Mouse (Mus musculus): Measurements from ENCODE around the gene 1700014D04Rik. TPM values are rescaled to one million over a fixed set of nuclear protein-coding genes. Genes with fewer than 3 reads are reported as not detected.
"Not testable (repeated sequence)": the region's sequence is repeated elsewhere in the genome, so short reads cannot be mapped to it uniquely, and the experiment has no call there.

1700014D04Rik gene
- polyA plus RNA-seq, 1 experiment from 2014 or later: not detected

DNA sequence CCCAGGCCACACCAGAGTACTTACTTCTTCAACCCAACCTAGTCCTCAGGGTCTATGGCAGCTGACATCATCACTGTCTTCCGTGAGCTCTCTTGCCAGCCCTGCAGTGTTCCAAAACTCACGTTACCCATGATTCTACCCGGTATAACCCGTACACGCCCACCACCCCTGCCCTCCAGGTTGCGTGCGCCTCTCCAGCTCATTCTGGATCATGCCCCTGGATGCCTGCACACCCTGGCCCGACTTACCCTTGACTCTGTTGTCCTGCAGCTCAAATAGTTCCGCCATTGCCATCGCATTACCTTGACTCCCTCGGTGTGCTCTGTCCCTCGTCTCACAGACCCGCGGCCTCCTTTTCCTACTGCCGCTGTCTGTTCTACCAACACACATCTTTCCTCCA, 36.3 kb downstream of the 1700014D04Rik start, which contains the start of gene Spata31d1a:
TSS of gene Spata31d1a (minus strand) at position 101 of the 400 bp plus-strand sequence.
- Histone ChIP-seq H3K9me3 (ENCODE audit: control insufficient read depth, low read length) (no peaks in the 10 kb centered on the region), H3K4me1 (ENCODE audit: control insufficient read depth, insufficient read depth, low read length) (no peaks in the 10 kb centered on the region), H3K27me3 (ENCODE audit: control insufficient read depth, insufficient read depth, low read length) (no peaks in the 10 kb centered on the region), H3K36me3 (ENCODE audit: control insufficient read depth, insufficient read depth, low read length) (no peaks in the 10 kb centered on the region), H3K27ac (replicated peaks; ENCODE audit: low read depth, low read length) (no peak within 1 kb of the TSS), H3K4me2 (ENCODE audit: low read depth, severe bottlenecking) (no peak within 1 kb of the TSS), H3K4me3 (ENCODE audit: low read depth, low read length) (no peak within 1 kb of the TSS), H3K9ac (ENCODE audit: low read length) (no peak within 1 kb of the TSS)
- DNase-seq (ENCODE audit: low spot score): no peak
- ATAC-seq (ENCODE audit: insufficient number of reproducible peaks, low FRiP score, low TSS enrichment, low read depth): no peak
- 86% methylated on average over 15 of the region's 15 CpGs for WGBS

DNA sequence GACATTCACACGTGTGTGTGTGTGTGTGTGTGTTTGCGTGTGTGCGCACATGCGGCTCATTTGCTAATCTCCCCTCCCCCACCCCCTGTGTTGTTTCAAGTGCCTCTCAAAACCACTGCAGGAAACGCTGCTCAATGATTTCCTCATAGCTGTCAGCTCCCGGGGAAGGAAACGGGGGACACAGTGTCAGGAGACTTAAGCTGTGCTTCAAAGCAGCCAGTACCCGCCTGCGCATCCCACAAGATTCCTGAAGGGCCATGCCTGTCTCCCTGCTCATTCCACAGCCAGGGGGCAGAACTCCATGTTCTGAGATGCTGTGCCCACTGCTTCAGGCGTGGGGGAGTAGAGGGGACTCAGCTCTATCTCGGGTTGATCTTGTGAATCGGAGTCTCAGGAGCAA, 42.0 kb downstream of the 1700014D04Rik start:
- Histone ChIP-seq H3K4me3 (ENCODE audit: low read depth, low read length) (no peak overlapping the region), H3K9me3 (ENCODE audit: control insufficient read depth, low read length) (no peaks in the 10 kb centered on the region), H3K4me2 (ENCODE audit: low read depth, severe bottlenecking) (no peak overlapping the region), H3K27me3 (ENCODE audit: control insufficient read depth, insufficient read depth, low read length) (no peaks in the 10 kb centered on the region), H3K9ac (ENCODE audit: low read length) (no peak overlapping the region), H3K36me3 (ENCODE audit: control insufficient read depth, insufficient read depth, low read length) (no peaks in the 10 kb centered on the region), H3K27ac (replicated peaks; ENCODE audit: low read depth, low read length) (no peak overlapping the region), H3K4me1 (ENCODE audit: control insufficient read depth, insufficient read depth, low read length) (no peaks in the 10 kb centered on the region)
- DNase-seq (ENCODE audit: low spot score) (no peak), ATAC-seq (ENCODE audit: insufficient number of reproducible peaks, low FRiP score, low TSS enrichment, low read depth) (no peak)
- 66% methylated on average over 12 of the region's 12 CpGs for whole genome bisulfite sequencing

DNA sequence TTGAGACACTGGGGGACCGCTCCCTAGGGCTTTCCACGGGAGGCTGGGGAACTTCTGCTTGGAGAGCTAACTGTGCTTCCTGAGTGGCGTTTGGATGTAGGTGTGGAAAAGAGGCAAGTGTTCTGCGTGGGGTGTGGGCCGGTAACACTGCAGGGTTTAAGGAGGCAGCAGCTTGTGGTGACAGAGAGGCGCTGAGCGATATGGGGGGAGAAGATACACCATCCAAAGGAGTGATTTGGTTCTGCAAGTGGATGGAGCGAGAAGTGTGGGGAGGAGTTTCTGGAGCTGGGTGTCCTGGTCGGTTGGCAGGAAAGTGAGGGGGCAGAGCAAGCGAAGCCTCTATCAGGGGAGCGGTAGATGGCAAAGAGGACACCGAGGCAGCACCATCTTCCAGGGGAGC, 43.0 kb downstream of the 1700014D04Rik start:
- ATAC-seq (ENCODE audit: insufficient number of reproducible peaks, low FRiP score, low TSS enrichment, low read depth): no peak
- no peak for DNase-seq (ENCODE audit: low spot score)
- no peak overlapping the region for H3K27ac ChIP-seq (replicated peaks; ENCODE audit: low read depth, low read length)
- no peak overlapping the region for H3K9ac ChIP-seq (ENCODE audit: low read length)
- no peaks in the 10 kb centered on the region for H3K4me1 ChIP-seq (ENCODE audit: control insufficient read depth, insufficient read depth, low read length)
- no peak overlapping the region for H3K4me3 ChIP-seq (ENCODE audit: low read depth, low read length)
- 88% methylated on average over 12 of the region's 12 CpGs for whole genome bisulfite sequencing
- no peaks in the 10 kb centered on the region for H3K9me3 ChIP-seq (ENCODE audit: control insufficient read depth, low read length)
- H3K4me2 ChIP-seq (ENCODE audit: low read depth, severe bottlenecking): no peak overlapping the region
- no peaks in the 10 kb centered on the region for H3K27me3 ChIP-seq (ENCODE audit: control insufficient read depth, insufficient read depth, low read length)
- H3K36me3 ChIP-seq (ENCODE audit: control insufficient read depth, insufficient read depth, low read length): no peaks in the 10 kb centered on the region

DNA sequence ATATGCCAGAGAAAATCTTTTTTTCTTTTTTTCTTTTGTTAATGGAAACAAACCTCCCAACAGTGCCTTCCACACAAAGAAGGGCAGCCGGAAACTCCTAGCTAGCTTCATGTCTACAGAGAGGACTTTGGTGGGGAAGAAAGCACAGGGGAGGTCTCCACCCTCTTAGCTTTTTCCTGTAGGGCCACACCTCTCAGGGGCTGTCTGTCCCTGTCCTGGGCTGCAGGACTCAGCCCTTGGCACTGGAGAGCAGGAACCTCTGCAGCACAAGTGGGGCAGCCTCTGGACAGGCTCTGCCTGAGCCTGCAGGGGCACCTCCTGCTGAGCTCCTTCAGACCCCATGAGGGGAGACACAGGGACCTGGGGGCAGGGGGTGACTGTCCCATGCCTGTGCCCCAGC, 46.4 kb downstream of the 1700014D04Rik start:
- H3K4me3 ChIP-seq (ENCODE audit: low read depth, low read length); H3K36me3 ChIP-seq (ENCODE audit: control insufficient read depth, insufficient read depth, low read length); H3K9me3 ChIP-seq (ENCODE audit: control insufficient read depth, low read length); H3K27ac ChIP-seq (replicated peaks; ENCODE audit: low read depth, low read length); H3K4me2 ChIP-seq (ENCODE audit: low read depth, severe bottlenecking); H3K9ac ChIP-seq (ENCODE audit: low read length); ATAC-seq (ENCODE audit: insufficient number of reproducible peaks, low FRiP score, low TSS enrichment, low read depth); H3K4me1 ChIP-seq (ENCODE audit: control insufficient read depth, insufficient read depth, low read length); DNase-seq (ENCODE audit: low spot score); H3K27me3 ChIP-seq (ENCODE audit: control insufficient read depth, insufficient read depth, low read length): not testable (repeated sequence)
- WGBS: 70% methylated on average over 1 of the region's 1 CpGs

DNA sequence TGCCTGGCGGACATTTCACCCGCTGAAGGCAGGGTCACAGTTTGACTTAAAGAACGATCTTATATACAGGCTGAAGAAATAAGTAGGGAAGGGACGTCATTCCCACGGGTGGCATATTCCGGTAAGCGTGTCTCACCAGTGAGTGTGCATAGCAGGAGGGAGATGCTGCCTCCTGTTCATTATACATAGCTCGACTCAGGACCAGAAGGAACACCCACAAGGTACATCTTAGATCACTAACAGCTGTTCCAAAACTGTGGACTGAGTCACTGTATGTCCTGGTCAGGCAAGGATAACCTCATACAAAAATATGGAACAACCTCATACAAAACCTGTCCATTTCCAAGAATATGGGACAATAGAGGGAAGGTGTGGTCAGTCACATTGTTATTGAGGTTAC, 47.4 kb downstream of the 1700014D04Rik start:
- no peaks in the 10 kb centered on the region for H3K4me1 ChIP-seq (ENCODE audit: control insufficient read depth, insufficient read depth, low read length)
- H3K27me3 ChIP-seq (ENCODE audit: control insufficient read depth, insufficient read depth, low read length): no peaks in the 10 kb centered on the region
- H3K27ac ChIP-seq (replicated peaks; ENCODE audit: low read depth, low read length): no peak overlapping the region
- no peaks in the 10 kb centered on the region for H3K9me3 ChIP-seq (ENCODE audit: control insufficient read depth, low read length)
- no peaks in the 10 kb centered on the region for H3K36me3 ChIP-seq (ENCODE audit: control insufficient read depth, insufficient read depth, low read length)
- ATAC-seq (ENCODE audit: insufficient number of reproducible peaks, low FRiP score, low TSS enrichment, low read depth): no peak
- WGBS: 93% methylated on average over 8 of the region's 8 CpGs
- H3K4me2 ChIP-seq (ENCODE audit: low read depth, severe bottlenecking): no peak overlapping the region
- no peak for DNase-seq (ENCODE audit: low spot score)
- H3K4me3 ChIP-seq (ENCODE audit: low read depth, low read length): no peak overlapping the region
- no peak overlapping the region for H3K9ac ChIP-seq (ENCODE audit: low read length)

DNA sequence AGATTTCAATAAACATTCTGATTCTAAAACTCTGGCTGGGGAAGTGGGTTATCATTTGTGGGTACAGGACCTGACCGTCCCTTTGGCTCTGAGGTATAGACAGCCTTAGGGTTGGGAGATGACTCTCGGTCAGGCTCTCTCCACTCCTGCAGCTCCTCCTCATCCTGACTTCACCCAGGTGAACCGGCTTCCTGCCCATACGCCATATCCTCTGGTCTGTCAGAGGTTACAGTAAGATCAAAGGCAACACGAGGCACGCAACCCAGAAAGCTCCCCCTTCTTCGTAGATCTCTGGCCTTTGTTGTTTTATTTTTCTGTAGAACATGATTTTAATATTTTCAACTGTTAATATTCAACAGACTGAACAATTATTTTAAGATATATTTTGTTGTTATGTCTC, 50.8 kb downstream of the 1700014D04Rik start:
- no peak for DNase-seq (ENCODE audit: low spot score)
- Histone ChIP-seq H3K36me3 (ENCODE audit: control insufficient read depth, insufficient read depth, low read length) (no peaks in the 10 kb centered on the region), H3K9me3 (ENCODE audit: control insufficient read depth, low read length) (no peaks in the 10 kb centered on the region), H3K4me2 (ENCODE audit: low read depth, severe bottlenecking) (no peak overlapping the region), H3K9ac (ENCODE audit: low read length) (no peak overlapping the region), H3K27me3 (ENCODE audit: control insufficient read depth, insufficient read depth, low read length) (no peaks in the 10 kb centered on the region), H3K4me1 (ENCODE audit: control insufficient read depth, insufficient read depth, low read length) (no peaks in the 10 kb centered on the region), H3K27ac (replicated peaks; ENCODE audit: low read depth, low read length) (no peak overlapping the region), H3K4me3 (ENCODE audit: low read depth, low read length) (no peak overlapping the region)
- WGBS: 77% methylated on average over 7 of the region's 7 CpGs
- ATAC-seq (ENCODE audit: insufficient number of reproducible peaks, low FRiP score, low TSS enrichment, low read depth): no peak

- ATAC-seq (ENCODE audit: insufficient number of reproducible peaks, low FRiP score, low TSS enrichment, low read depth) (no peak), DNase-seq (ENCODE audit: low spot score) (no peak)
- WGBS: 90% methylated on average over 3 of the region's 3 CpGs
- no peaks in the 10 kb centered on the region for H3K4me1 ChIP-seq (ENCODE audit: control insufficient read depth, insufficient read depth, low read length)
- no peak within 1 kb of the TSS for H3K9ac ChIP-seq (ENCODE audit: low read length)
- H3K4me2 ChIP-seq (ENCODE audit: low read depth, severe bottlenecking): no peak within 1 kb of the TSS
- no peak within 1 kb of the TSS for H3K27ac ChIP-seq (replicated peaks; ENCODE audit: low read depth, low read length)
- H3K9me3 ChIP-seq (ENCODE audit: control insufficient read depth, low read length): no peaks in the 10 kb centered on the region
- H3K27me3 ChIP-seq (ENCODE audit: control insufficient read depth, insufficient read depth, low read length): no peaks in the 10 kb centered on the region
- no peaks in the 10 kb centered on the region for H3K36me3 ChIP-seq (ENCODE audit: control insufficient read depth, insufficient read depth, low read length)
- no peak within 1 kb of the TSS for H3K4me3 ChIP-seq (ENCODE audit: low read depth, low read length)
Measured at GRCm38 (mm10) chr13:59694008-59694407, 52.5 kb downstream of the 1700014D04Rik start, which contains the start of gene 4921517D22Rik. Gene 4921517D22Rik (minus strand): TSS chr13:59694108.

DNA sequence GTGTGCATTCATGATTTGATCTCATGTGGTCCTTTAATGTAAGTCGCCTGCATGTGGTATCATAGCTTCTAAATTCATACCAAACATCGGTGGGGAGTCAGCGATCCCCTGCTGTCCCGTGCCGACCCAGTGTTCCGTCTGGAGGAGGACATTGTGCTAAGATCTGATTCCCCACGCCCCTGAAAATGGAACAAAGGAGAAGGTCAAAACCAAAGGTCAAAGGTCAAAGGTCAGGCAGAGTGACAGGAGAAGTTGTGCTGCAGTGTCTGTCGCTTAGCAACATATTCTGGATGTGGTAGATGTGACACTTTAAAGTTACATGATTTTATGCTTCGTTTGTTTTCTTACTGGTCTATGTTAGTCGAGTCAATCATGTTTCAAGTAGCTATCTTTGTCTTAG, 55.1 kb downstream of the 1700014D04Rik start:
- no peaks in the 10 kb centered on the region for H3K36me3 ChIP-seq (ENCODE audit: control insufficient read depth, insufficient read depth, low read length)
- ATAC-seq (ENCODE audit: insufficient number of reproducible peaks, low FRiP score, low TSS enrichment, low read depth): no peak
- H3K27me3 ChIP-seq (ENCODE audit: control insufficient read depth, insufficient read depth, low read length): no peaks in the 10 kb centered on the region
- no peak for DNase-seq (ENCODE audit: low spot score)
- no peak overlapping the region for H3K4me2 ChIP-seq (ENCODE audit: low read depth, severe bottlenecking)
- 82% methylated on average over 10 of the region's 10 CpGs for WGBS
- H3K27ac ChIP-seq (replicated peaks; ENCODE audit: low read depth, low read length): no peak overlapping the region
- H3K9me3 ChIP-seq (ENCODE audit: control insufficient read depth, low read length): no peaks in the 10 kb centered on the region
- no peak overlapping the region for H3K9ac ChIP-seq (ENCODE audit: low read length)
- no peaks in the 10 kb centered on the region for H3K4me1 ChIP-seq (ENCODE audit: control insufficient read depth, insufficient read depth, low read length)
- no peak overlapping the region for H3K4me3 ChIP-seq (ENCODE audit: low read depth, low read length)
